Mouse (Mus musculus): ENCODE results near the gene N4bp1.

GRCm38 (mm10) chr8:86800966-86801365, 84.1 kb downstream of the N4bp1 start:
- TF ChIP-seq CTCF (IDR thresholded peaks at IDR 0.05; ENCODE audit: control insufficient read depth, insufficient read depth, low read length) (no peak), POLR2A (IDR thresholded peaks at IDR 0.05; ENCODE audit: borderline replicate concordance, control insufficient read depth, low read depth, low read length) (no peak)
